Mouse (Mus musculus): ENCODE data around the gene Olfr544. TPM values are rescaled to one million over a fixed set of nuclear protein-coding genes. Genes with fewer than 3 reads are reported as not detected.
"Not testable (repeated sequence)": the region's sequence is repeated elsewhere in the genome, so short reads cannot be mapped to it uniquely, and the experiment has no call there.

Olfr544 gene
- polyA plus RNA-seq, 1 experiment from 2014 or later, result 0.04 TPM

- no peaks in the 10 kb centered on the region for H3K36me3 ChIP-seq (ENCODE audit: control insufficient read depth, insufficient read depth, low read length)
- no peak overlapping the region for H3K27ac ChIP-seq (ENCODE audit: low read length)
- WGBS, result 86% methylated on average over 6 of the region's 6 CpGs
- H3K27me3 ChIP-seq (ENCODE audit: control insufficient read depth, insufficient read depth, low read length), result no peaks in the 10 kb centered on the region
- no peak for ATAC-seq (ENCODE audit: insufficient read depth, low FRiP score)
- H3K4me1 ChIP-seq (ENCODE audit: control insufficient read depth, insufficient read depth, low read length), result no peaks in the 10 kb centered on the region
- no peak overlapping the region for H3K9ac ChIP-seq (ENCODE audit: low read length)
- H3K4me3 ChIP-seq (replicated peaks; ENCODE audit: low read length), result no peak overlapping the region
- H3K4me2 ChIP-seq (ENCODE audit: low read depth, low read length), result no peak overlapping the region
- no peaks in the 10 kb centered on the region for H3K9me3 ChIP-seq (replicated peaks; ENCODE audit: control insufficient read depth, low read length)
Observed at GRCm38 (mm10) chr7:102508666-102509065, 20.6 kb upstream of the Olfr544 start.

DNA sequence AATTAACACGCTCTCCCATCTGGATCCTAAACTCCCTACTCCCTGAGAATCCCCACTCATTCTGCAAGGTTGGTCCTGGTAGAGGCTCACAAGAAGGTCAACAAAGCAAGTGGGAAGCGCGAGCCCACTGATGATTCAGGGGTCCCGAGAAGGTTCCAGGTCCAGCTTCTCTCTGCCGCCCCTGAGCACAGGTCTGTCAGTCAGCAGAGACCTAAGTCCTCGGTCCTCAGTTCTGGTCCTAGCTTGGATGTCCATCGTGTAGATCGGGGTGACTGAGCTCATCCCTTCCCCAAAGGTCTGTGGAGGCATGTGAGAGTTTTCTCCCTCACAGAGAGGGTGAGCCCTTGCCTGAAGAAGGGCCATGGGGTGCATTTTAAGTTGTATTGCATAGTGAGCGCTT, 20.0 kb upstream of the Olfr544 start:
- Histone ChIP-seq H3K4me3 (replicated peaks; ENCODE audit: low read length) (no peak overlapping the region), H3K9ac (ENCODE audit: low read length) (no peak overlapping the region), H3K9me3 (replicated peaks; ENCODE audit: control insufficient read depth, low read length) (no peaks in the 10 kb centered on the region), H3K27ac (ENCODE audit: low read length) (no peak overlapping the region), H3K27me3 (ENCODE audit: control insufficient read depth, insufficient read depth, low read length) (no peaks in the 10 kb centered on the region), H3K4me2 (ENCODE audit: low read depth, low read length) (no peak overlapping the region), H3K36me3 (ENCODE audit: control insufficient read depth, insufficient read depth, low read length) (no peaks in the 10 kb centered on the region), H3K4me1 (ENCODE audit: control insufficient read depth, insufficient read depth, low read length) (no peaks in the 10 kb centered on the region)
- no peak for ATAC-seq (ENCODE audit: insufficient read depth, low FRiP score)
- 88% methylated on average over 9 of the region's 9 CpGs for WGBS

DNA sequence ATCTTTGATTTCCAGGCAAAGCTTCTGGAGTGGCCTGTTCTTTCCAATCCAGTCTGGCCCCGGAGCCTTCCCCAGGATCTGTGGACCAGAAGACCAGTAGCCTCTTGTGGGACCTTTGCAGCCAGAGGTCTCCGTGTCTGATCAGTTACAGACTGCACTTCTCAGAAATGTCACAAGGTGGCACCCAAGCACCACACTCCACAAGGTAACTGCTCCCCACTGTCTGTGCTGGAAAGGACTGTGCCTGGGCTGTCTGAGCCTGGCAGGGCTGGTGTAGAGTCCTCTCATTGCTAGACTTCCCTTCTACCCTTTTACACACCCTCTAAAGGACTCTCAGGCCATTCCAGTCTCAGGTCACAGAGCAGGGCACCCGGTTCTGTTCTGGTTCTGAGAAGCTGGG, 18.7 kb upstream of the Olfr544 start:
- WGBS, result 38% methylated on average over 3 of the region's 3 CpGs
- no peak overlapping the region for H3K27ac ChIP-seq (ENCODE audit: low read length)
- H3K4me1 ChIP-seq (ENCODE audit: control insufficient read depth, insufficient read depth, low read length), result no peaks in the 10 kb centered on the region
- H3K4me2 ChIP-seq (ENCODE audit: low read depth, low read length), result no peak overlapping the region
- no peak overlapping the region for H3K4me3 ChIP-seq (replicated peaks; ENCODE audit: low read length)
- no peaks in the 10 kb centered on the region for H3K9me3 ChIP-seq (replicated peaks; ENCODE audit: control insufficient read depth, low read length)
- H3K9ac ChIP-seq (ENCODE audit: low read length), result no peak overlapping the region
- no peaks in the 10 kb centered on the region for H3K36me3 ChIP-seq (ENCODE audit: control insufficient read depth, insufficient read depth, low read length)
- H3K27me3 ChIP-seq (ENCODE audit: control insufficient read depth, insufficient read depth, low read length), result no peaks in the 10 kb centered on the region
- peak; percentile 46; the same call in 1 of the 2 replicates for ATAC-seq (ENCODE audit: insufficient read depth, low FRiP score)

- H3K4me1 ChIP-seq (ENCODE audit: control insufficient read depth, insufficient read depth, low read length), result no peaks in the 10 kb centered on the region
- no peak overlapping the region for H3K27ac ChIP-seq (ENCODE audit: low read length)
- no peak overlapping the region for H3K4me2 ChIP-seq (ENCODE audit: low read depth, low read length)
- no peak overlapping the region for H3K9ac ChIP-seq (ENCODE audit: low read length)
- H3K27me3 ChIP-seq (ENCODE audit: control insufficient read depth, insufficient read depth, low read length), result no peaks in the 10 kb centered on the region
- H3K36me3 ChIP-seq (ENCODE audit: control insufficient read depth, insufficient read depth, low read length), result no peaks in the 10 kb centered on the region
- no peak overlapping the region for H3K4me3 ChIP-seq (replicated peaks; ENCODE audit: low read length)
- ATAC-seq (ENCODE audit: insufficient read depth, low FRiP score), result no peak
- no peaks in the 10 kb centered on the region for H3K9me3 ChIP-seq (replicated peaks; ENCODE audit: control insufficient read depth, low read length)
- 78% methylated on average over 5 of the region's 5 CpGs for WGBS
Observed at GRCm38 (mm10) chr7:102501986-102502385, 13.9 kb upstream of the Olfr544 start.

- ATAC-seq (ENCODE audit: insufficient read depth, low FRiP score), result no peak
- H3K4me3 ChIP-seq (replicated peaks; ENCODE audit: low read length), result no peak within 1 kb of the TSS
- H3K36me3 ChIP-seq (ENCODE audit: control insufficient read depth, insufficient read depth, low read length), result no peaks in the 10 kb centered on the region
- H3K27ac ChIP-seq (ENCODE audit: low read length), result no peak within 1 kb of the TSS
- no peak within 1 kb of the TSS for H3K9ac ChIP-seq (ENCODE audit: low read length)
- no peaks in the 10 kb centered on the region for H3K27me3 ChIP-seq (ENCODE audit: control insufficient read depth, insufficient read depth, low read length)
- H3K4me2 ChIP-seq (ENCODE audit: low read depth, low read length), result no peak within 1 kb of the TSS
- WGBS, result 79% methylated on average over 3 of the region's 3 CpGs
- H3K4me1 ChIP-seq (ENCODE audit: control insufficient read depth, insufficient read depth, low read length), result no peaks in the 10 kb centered on the region
- H3K9me3 ChIP-seq (replicated peaks; ENCODE audit: control insufficient read depth, low read length), result no peaks in the 10 kb centered on the region
Observed at GRCm38 (mm10) chr7:102499473-102499872, 11.4 kb upstream of the Olfr544 start, which contains the start of gene Olfr545. Olfr545 (minus strand) TSS chr7:102499573.

GRCm38 (mm10) chr7:102494416-102494815, 6.3 kb upstream of the Olfr544 start:
- not testable (repeated sequence) for H3K4me3 ChIP-seq (replicated peaks; ENCODE audit: low read length); H3K9me3 ChIP-seq (replicated peaks; ENCODE audit: control insufficient read depth, low read length); H3K27ac ChIP-seq (ENCODE audit: low read length); H3K27me3 ChIP-seq (ENCODE audit: control insufficient read depth, insufficient read depth, low read length); H3K4me1 ChIP-seq (ENCODE audit: control insufficient read depth, insufficient read depth, low read length); H3K9ac ChIP-seq (ENCODE audit: low read length); H3K4me2 ChIP-seq (ENCODE audit: low read depth, low read length); H3K36me3 ChIP-seq (ENCODE audit: control insufficient read depth, insufficient read depth, low read length); ATAC-seq (ENCODE audit: insufficient read depth, low FRiP score)
- 48% methylated on average over 6 of the region's 7 CpGs for WGBS

DNA sequence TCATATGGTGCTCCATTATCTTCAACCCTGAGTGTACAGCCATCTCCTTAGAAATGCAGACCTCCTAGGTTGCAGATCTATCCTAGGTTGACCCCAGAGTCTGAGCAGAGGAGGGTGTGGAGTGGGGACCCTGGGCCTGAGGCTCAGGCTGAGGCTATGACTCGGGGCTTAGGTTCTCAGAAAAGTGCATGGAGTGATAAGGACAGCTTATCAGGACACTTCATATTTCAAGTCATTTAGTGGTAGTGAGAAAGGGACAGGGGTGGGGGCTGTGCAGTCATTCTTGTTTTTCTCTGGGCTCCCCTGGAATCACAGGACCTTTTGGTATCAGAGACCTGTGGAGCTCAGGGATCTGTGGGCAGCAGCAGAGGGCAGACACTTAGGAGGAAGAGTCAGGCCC, 2.0 kb downstream of the Olfr544 start:
- Histone ChIP-seq H3K9me3 (replicated peaks; ENCODE audit: control insufficient read depth, low read length) (no peaks in the 10 kb centered on the region), H3K36me3 (ENCODE audit: control insufficient read depth, insufficient read depth, low read length) (no peaks in the 10 kb centered on the region), H3K27ac (ENCODE audit: low read length) (no peak overlapping the region), H3K4me1 (ENCODE audit: control insufficient read depth, insufficient read depth, low read length) (no peaks in the 10 kb centered on the region), H3K9ac (ENCODE audit: low read length) (no peak overlapping the region), H3K4me3 (replicated peaks; ENCODE audit: low read length) (no peak overlapping the region), H3K4me2 (ENCODE audit: low read depth, low read length) (no peak overlapping the region), H3K27me3 (ENCODE audit: control insufficient read depth, insufficient read depth, low read length) (no peaks in the 10 kb centered on the region)
- no peak for ATAC-seq (ENCODE audit: insufficient read depth, low FRiP score)
- WGBS, result 30% methylated on average over 1 of the region's 1 CpGs

DNA sequence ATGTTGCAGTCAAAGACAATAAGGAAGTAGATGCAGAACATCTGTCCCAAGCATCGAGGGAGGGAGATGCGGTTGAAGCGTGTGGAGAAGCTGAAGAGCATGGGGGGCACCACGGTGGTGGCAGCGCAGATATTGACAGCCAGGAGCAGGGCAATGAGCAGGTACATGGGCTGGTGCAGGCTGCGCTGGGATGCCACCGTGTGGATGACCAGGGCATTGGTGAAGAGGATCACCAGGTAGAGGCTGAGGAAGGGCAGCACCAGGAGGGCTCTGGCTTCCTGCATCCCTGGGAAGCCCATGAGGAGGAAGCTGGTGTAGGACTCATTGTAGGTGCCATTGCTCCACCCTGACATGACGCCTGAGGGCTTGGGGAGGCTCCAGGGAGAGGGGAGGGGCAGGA, 3.3 kb downstream of the Olfr544 start:
- peak; percentile 45; the same call in 1 of the 2 replicates for ATAC-seq (ENCODE audit: insufficient read depth, low FRiP score)
- H3K9ac ChIP-seq (ENCODE audit: low read length); H3K27me3 ChIP-seq (ENCODE audit: control insufficient read depth, insufficient read depth, low read length); H3K9me3 ChIP-seq (replicated peaks; ENCODE audit: control insufficient read depth, low read length); H3K4me2 ChIP-seq (ENCODE audit: low read depth, low read length); H3K27ac ChIP-seq (ENCODE audit: low read length); H3K4me1 ChIP-seq (ENCODE audit: control insufficient read depth, insufficient read depth, low read length); H3K4me3 ChIP-seq (replicated peaks; ENCODE audit: low read length); H3K36me3 ChIP-seq (ENCODE audit: control insufficient read depth, insufficient read depth, low read length): not testable (repeated sequence)
- WGBS, result 61% methylated on average over 7 of the region's 8 CpGs

DNA sequence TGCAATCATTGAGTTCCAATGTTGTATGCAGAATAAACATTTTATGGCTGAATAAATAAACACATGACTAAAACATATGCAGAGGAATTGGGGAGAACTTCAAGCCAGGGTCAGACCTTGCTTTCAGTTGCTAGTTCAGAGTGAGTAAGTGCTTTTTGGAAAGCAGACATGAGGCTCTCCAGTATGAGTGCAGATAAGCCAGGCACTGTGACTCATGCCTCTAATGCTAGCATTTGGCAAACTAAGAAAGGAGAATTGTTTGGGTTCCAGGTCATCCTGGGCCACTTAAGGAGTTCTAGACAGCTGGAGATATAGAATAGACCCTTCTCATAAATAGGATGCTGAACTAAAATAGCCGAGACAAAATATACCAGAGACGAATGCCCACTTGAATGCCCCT, 4.4 kb downstream of the Olfr544 start:
- Histone ChIP-seq H3K4me2 (ENCODE audit: low read depth, low read length) (no peak overlapping the region), H3K4me3 (replicated peaks; ENCODE audit: low read length) (no peak overlapping the region), H3K4me1 (ENCODE audit: control insufficient read depth, insufficient read depth, low read length) (no peaks in the 10 kb centered on the region), H3K9ac (ENCODE audit: low read length) (no peak overlapping the region), H3K27me3 (ENCODE audit: control insufficient read depth, insufficient read depth, low read length) (no peaks in the 10 kb centered on the region), H3K9me3 (replicated peaks; ENCODE audit: control insufficient read depth, low read length) (no peaks in the 10 kb centered on the region), H3K36me3 (ENCODE audit: control insufficient read depth, insufficient read depth, low read length) (no peaks in the 10 kb centered on the region), H3K27ac (ENCODE audit: low read length) (no peak overlapping the region)
- ATAC-seq (ENCODE audit: insufficient read depth, low FRiP score), result no peak
- WGBS, result 71% methylated on average over 2 of the region's 2 CpGs

GRCm38 (mm10) chr7:102481579-102481978, 6.5 kb downstream of the Olfr544 start, which contains the start of gene Olfr543:
Olfr543 (minus strand) TSS chr7:102481679.
- no peak within 1 kb of the TSS for H3K4me3 ChIP-seq (replicated peaks; ENCODE audit: low read length)
- H3K27ac ChIP-seq (ENCODE audit: low read length), result no peak within 1 kb of the TSS
- H3K4me2 ChIP-seq (ENCODE audit: low read depth, low read length), result no peak within 1 kb of the TSS
- H3K4me1 ChIP-seq (ENCODE audit: control insufficient read depth, insufficient read depth, low read length), result no peaks in the 10 kb centered on the region
- 92% methylated on average over 4 of the region's 4 CpGs for WGBS
- H3K27me3 ChIP-seq (ENCODE audit: control insufficient read depth, insufficient read depth, low read length), result no peaks in the 10 kb centered on the region
- no peaks in the 10 kb centered on the region for H3K36me3 ChIP-seq (ENCODE audit: control insufficient read depth, insufficient read depth, low read length)
- H3K9ac ChIP-seq (ENCODE audit: low read length), result no peak within 1 kb of the TSS
- no peak for ATAC-seq (ENCODE audit: insufficient read depth, low FRiP score)
- H3K9me3 ChIP-seq (replicated peaks; ENCODE audit: control insufficient read depth, low read length), result no peaks in the 10 kb centered on the region

All from stomach, embryonic 16.5 days (tissue).